Mouse (Mus musculus) urinary bladder, postnatal 4 days (tissue): ENCODE results near the gene Has1.
"Not testable (repeated sequence)": the region's sequence is repeated elsewhere in the genome, so short reads cannot be mapped to it uniquely, and the experiment has no call there.

Experiments
- DNase-seq, 2 experiments: peaks; one replicate each; pipeline ENCODE4 v3.0.0; 2021 to 2022; ENCODE audit warnings: low spot score in 2 of 2

Has1 gene

GRCm38 (mm10) chr17:17844606-17845005, 10.4 kb downstream of the Has1 start:
- DNase-seq = not testable (repeated sequence)

GRCm38 (mm10) chr17:17843534-17844261, 11.3 kb downstream of the Has1 start:
- DNase-seq = no peak

GRCm38 (mm10) chr17:17840796-17841195, 14.2 kb downstream of the Has1 start:
- no peak for DNase-seq

- no peak for DNase-seq
These were observed 15.7 kb downstream of the Has1 start for GRCm38 (mm10) chr17:17839276-17839675.

GRCm38 (mm10) chr17:17837919-17838701, 16.9 kb downstream of the Has1 start:
- DNase-seq = peak; percentile 91 to 94

GRCm38 (mm10) chr17:17837426-17837825, 17.6 kb downstream of the Has1 start:
- DNase-seq = no peak

GRCm38 (mm10) chr17:17836101-17836500, 18.9 kb downstream of the Has1 start:
- no peak for DNase-seq

- no peak for DNase-seq
These were observed 20.1 kb downstream of the Has1 start for GRCm38 (mm10) chr17:17834896-17835295.

- DNase-seq = no peak
These were observed 24.3 kb downstream of the Has1 start for GRCm38 (mm10) chr17:17830731-17831130.

GRCm38 (mm10) chr17:17829816-17830535, 25.0 kb downstream of the Has1 start:
- DNase-seq = no peak

GRCm38 (mm10) chr17:17829052-17829785, 25.8 kb downstream of the Has1 start:
- no peak for DNase-seq

- peak in 1 of 2 experiments; percentile 66 for DNase-seq
These were observed 26.6 kb downstream of the Has1 start for GRCm38 (mm10) chr17:17828191-17828981.

- peak in 1 of 2 experiments; percentile 61 for DNase-seq
These were observed 27.3 kb downstream of the Has1 start for GRCm38 (mm10) chr17:17827658-17828190.

- DNase-seq = peak; percentile 94 to 97
These were observed 28.0 kb downstream of the Has1 start, which contains the start of gene Spaca6 for GRCm38 (mm10) chr17:17826751-17827657. Gene Spaca6, plus strand, starts transcription at chr17:17827158.

- DNase-seq = peak in 1 of 2 experiments; percentile 57
These were observed 28.9 kb downstream of the Has1 start for GRCm38 (mm10) chr17:17825921-17826591.

GRCm38 (mm10) chr17:17823612-17824336, 31.2 kb downstream of the Has1 start:
- no peak for DNase-seq

GRCm38 (mm10) chr17:17795527-17795926, 59.5 kb downstream of the Has1 start:
- DNase-seq = no peak
